Mouse (Mus musculus): ENCODE results near the gene Scai.

GRCm38 (mm10) chr2:39031611-39032010 is 158.9 kb downstream of the Scai start:
- TF ChIP-seq MYOG (IDR thresholded peaks at IDR 0.05; ENCODE audit: control insufficient read depth in 1 of 3, insufficient read depth in 1 of 3, insufficient read length in 2 of 3, low read depth in 2 of 3) (no peak), POLR2A (IDR thresholded peaks at IDR 0.05; ENCODE audit: insufficient read length, low read depth) (no peak), E2F4 (IDR thresholded peaks at IDR 0.05; ENCODE audit: insufficient read depth) (no peak), SRF (IDR thresholded peaks at IDR 0.05; ENCODE audit: control insufficient read depth, insufficient read length, low read depth) (no peak), TCF3 (IDR thresholded peaks at IDR 0.05; ENCODE audit: insufficient read length, low read depth) (no peak)
